Mouse (Mus musculus) kidney, adult 2 months (tissue): ENCODE measurements at regions not wholly inside any gene's neighbourhood (a gene's known extent, or its start where the extent isn't known, plus 50 kb on each side); places are given as distances from the start of the nearest gene placed in this dataset.

Experiments
- CTCF ChIP-seq: fragments of 200-500 bp; conservative IDR thresholded peaks from 2 replicates; pipeline ENCODE4 v1.5.1; 2011; ENCODE audit warnings: low read depth, mild to moderate bottlenecking, control low read depth, low read length, moderate library complexity, mixed read lengths; ENCODE audit not compliant: insufficient read depth, insufficient read length
- POLR2A ChIP-seq: fragments of 200-500 bp; IDR thresholded peaks from one replicate; pipeline ENCODE4 v1.6.1; 2011; ENCODE audit warnings: low read depth, low read length, control low read depth

DNA sequence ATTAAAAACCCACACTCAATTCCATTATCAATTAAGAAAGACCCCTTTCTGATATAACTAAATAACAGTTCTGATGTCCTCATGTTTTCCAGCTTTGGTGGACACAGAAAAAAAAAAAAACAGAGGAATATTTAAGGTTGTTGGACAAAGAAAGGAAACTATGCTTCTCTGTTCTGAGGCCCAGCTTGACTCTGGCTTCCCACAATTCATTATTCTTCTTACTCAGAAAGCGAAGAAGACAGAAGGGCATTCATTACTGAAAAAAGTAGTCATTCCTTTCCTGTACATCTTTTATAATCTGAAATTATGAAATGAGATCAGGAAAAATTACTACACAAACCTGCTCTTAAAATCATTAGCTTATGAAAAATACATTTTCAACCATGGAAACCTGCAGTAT, 263.2 kb upstream of the 1700008P02Rik start:
- TF ChIP-seq POLR2A, result no peak
- TF ChIP-seq CTCF, result no peak
